Mouse (Mus musculus) G1E (cell line): ENCODE measurements at regions not wholly inside any gene's neighbourhood (a gene's known extent, or its start where the extent isn't known, plus 50 kb on each side); places are given as distances from the start of the nearest gene placed in this dataset.

Experiments
- CTCF ChIP-seq: IDR thresholded peaks from 2 replicates; pipeline ENCODE4 v1.5.1; 2012; ENCODE audit warnings: low read depth, low read length, inconsistent platforms, mixed read lengths
- GATA2 ChIP-seq: IDR thresholded peaks from 2 replicates; pipeline ENCODE4 v1.6.1; 2012; ENCODE audit warnings: low read depth, low read length, inconsistent platforms, borderline replicate concordance
- POLR2AphosphoS5 ChIP-seq: IDR thresholded peaks from 2 replicates; pipeline ENCODE4 v1.6.1; 2012; ENCODE audit warnings: low read depth, low read length, inconsistent platforms; ENCODE audit not compliant: insufficient replicate concordance

DNA sequence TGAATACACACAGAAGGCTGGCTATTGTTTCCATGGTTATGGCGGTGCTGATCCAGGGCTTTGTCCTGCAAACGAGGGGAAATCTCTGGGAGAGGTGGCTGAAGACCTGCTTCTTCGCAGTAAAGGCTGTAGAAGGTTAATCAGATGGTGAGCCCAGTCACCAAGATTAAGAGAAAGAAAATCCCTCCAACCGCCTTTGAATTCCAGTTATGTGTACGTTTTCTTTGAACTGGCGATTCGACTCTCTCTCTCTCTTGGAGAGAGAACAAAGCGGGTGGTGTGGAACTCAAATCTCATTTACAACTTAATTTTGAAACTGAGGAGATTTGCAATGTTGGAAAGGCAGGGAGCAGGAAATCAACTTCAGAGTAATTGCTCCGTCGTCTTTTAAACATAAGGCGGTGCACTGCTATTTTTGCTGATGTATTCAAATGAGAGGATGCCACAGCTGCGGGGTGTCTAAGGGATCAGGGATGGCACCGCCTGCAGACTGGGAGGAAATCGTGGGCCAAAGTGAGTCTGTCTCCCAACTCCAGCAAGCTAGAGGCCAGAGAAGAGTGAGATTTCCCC is 232.7 kb downstream of the Mycn start:
- TF ChIP-seq POLR2AphosphoS5 (no peak), GATA2 (no peak), CTCF (no peak)
